Mouse (Mus musculus) small intestine, adult 2 months (tissue): ENCODE measurements around the gene Gstm2.
"Not testable (repeated sequence)": the region's sequence is repeated elsewhere in the genome, so short reads cannot be mapped to it uniquely, and the experiment has no call there.

ENCODE experiments used
- CTCF ChIP-seq: fragments of 200-500 bp; IDR thresholded peaks from 2 replicates; pipeline ENCODE4 v1.5.1; 2012; ENCODE audit warnings: low read depth, mild to moderate bottlenecking, control low read depth, inconsistent platforms, low read length, moderate library complexity, mixed read lengths; ENCODE audit not compliant: insufficient replicate concordance, insufficient read length; ENCODE audit errors: extremely low read depth
- POLR2A ChIP-seq: fragments of 200-500 bp; IDR thresholded peaks from 2 replicates; pipeline ENCODE4 v1.6.1; 2012; ENCODE audit warnings: low read depth, mild to moderate bottlenecking, control low read depth, inconsistent platforms, low read length, moderate library complexity

- not testable (repeated sequence) for TF ChIP-seq POLR2A, CTCF
These were observed 36.8 kb downstream of the Gstm2 start for GRCm38 (mm10) chr3:107949461-107949860.
